Mouse (Mus musculus) stomach, embryonic 16.5 days (tissue): Measurements from ENCODE around the gene Esrra. TPM values are rescaled to one million over a fixed set of nuclear protein-coding genes. Genes with fewer than 3 reads are reported as not detected.
"Not testable (repeated sequence)": the region's sequence is repeated elsewhere in the genome, so short reads cannot be mapped to it uniquely, and the experiment has no call there.

ENCODE experiments used
- ATAC-seq: fragments of 200-750 bp; cut with Nextera tagmentation; 2 replicates; pipeline ENCODE4 v1.8.0; 2017; ENCODE audit warnings: moderate number of reproducible peaks, moderate TSS enrichment; ENCODE audit not compliant: insufficient read depth, low FRiP score
- H3K27ac ChIP-seq: fragments of 300-500 bp; sonication (generic); 2 replicates; pipeline ENCODE4 v1.5.1; 2014; ENCODE audit warnings: low read length
- H3K27me3 ChIP-seq: fragments of 300-500 bp; sonication (generic); 2 replicates; pipeline ENCODE4 v1.6.1; 2014; ENCODE audit warnings: low read length, control low read depth, mixed read lengths; ENCODE audit not compliant: control insufficient read depth, insufficient read depth
- H3K36me3 ChIP-seq: fragments of 300-500 bp; sonication (generic); 2 replicates; pipeline ENCODE4 v1.6.1; 2014; ENCODE audit warnings: low read length; ENCODE audit not compliant: control insufficient read depth, insufficient read depth
- H3K4me1 ChIP-seq: fragments of 300-500 bp; sonication (generic); 2 replicates; pipeline ENCODE4 v1.6.1; 2014; ENCODE audit warnings: low read length, control low read depth, mixed read lengths; ENCODE audit not compliant: control insufficient read depth, insufficient read depth
- H3K4me2 ChIP-seq: fragments of 300-500 bp; sonication (generic); 2 replicates; pipeline ENCODE4 v1.6.1; 2014; ENCODE audit warnings: low read depth, low read length, mixed read lengths
- H3K4me3 ChIP-seq: fragments of 300-500 bp; sonication (generic); replicated peaks from 2 replicates; pipeline ENCODE4 v1.5.1; 2014; ENCODE audit warnings: mild to moderate bottlenecking, low read length
- H3K9ac ChIP-seq: fragments of 300-500 bp; sonication (generic); 2 replicates; pipeline ENCODE4 v1.6.1; 2014; ENCODE audit warnings: low read length
- H3K9me3 ChIP-seq: fragments of 300-500 bp; sonication (generic); replicated peaks from 2 replicates; pipeline ENCODE4 v1.6.1; 2016; ENCODE audit warnings: low read length, control low read depth; ENCODE audit not compliant: control insufficient read depth
- WGBS: fragments of 180-500 bp; shearing (Covaris S2); extraction: QIAGEN DNeasy Blood & Tissue Kit; methylation state at CpG from one replicate; pipeline ENCODE4 v1.1.7; 2014; 5-methylcytosine and 5-hydroxymethylcytosine counted together
- polyA plus RNA-seq: library from polyadenylated mRNA; unstranded; fragments of >200 nt; fragmentation: Nextera tagmentation; extraction: Ambion mirVana; gene quantifications from 2 replicates; pipeline ENCODE4 v1.2.1, GENCODE M21; 2015

Gene Esrra
- polyA plus RNA-seq, 1 experiment from 2014 or later, result 17.8 TPM

DNA sequence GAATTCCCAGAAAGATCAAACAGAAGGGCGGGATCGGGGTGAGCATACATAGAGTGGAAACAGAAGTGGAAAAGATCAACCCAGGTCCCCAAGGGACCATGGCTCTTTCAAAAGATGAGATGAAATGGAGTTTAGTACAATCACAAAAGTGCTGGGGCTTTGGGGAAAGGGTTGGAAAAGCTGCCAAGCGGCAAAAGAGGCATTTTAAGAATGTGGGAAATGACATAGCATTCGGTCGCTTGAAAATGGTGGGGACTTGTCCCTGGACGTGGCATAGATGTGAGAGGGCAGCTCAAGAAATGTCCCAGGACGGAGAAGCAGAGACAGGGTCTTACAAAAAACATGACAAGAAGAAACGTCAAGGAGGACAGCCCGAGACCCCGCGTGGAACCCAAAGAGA is 12.6 kb downstream of the Esrra start:
- Histone ChIP-seq H3K36me3 (peaks cover 3% of the 10 kb centered on the region; the same call in 1 of the 2 replicates), H3K27me3 (no peaks in the 10 kb centered on the region), H3K4me1 (peaks cover 24% of the 10 kb centered on the region), H3K4me3 (peak overlapping the region; percentile 72), H3K9me3 (no peaks in the 10 kb centered on the region), H3K4me2 (peak overlapping the region; percentile 83), H3K9ac (peak overlapping the region; percentile 87), H3K27ac (peak overlapping the region; percentile 100)
- no peak for ATAC-seq
- 7% methylated on average over 11 of the region's 11 CpGs for WGBS

- WGBS, result 77% methylated on average over 7 of the region's 7 CpGs
- no peak for ATAC-seq
- H3K4me2 ChIP-seq, result peak overlapping the region; percentile 83
- peak overlapping the region; percentile 72 for H3K4me3 ChIP-seq
- H3K27ac ChIP-seq, result no peak overlapping the region
- no peaks in the 10 kb centered on the region for H3K27me3 ChIP-seq
- H3K4me1 ChIP-seq, result peaks cover 24% of the 10 kb centered on the region
- 0 out of 2 replicates have a peak, but pooled peaks cover 3% of the 10 kb centered on the region for H3K36me3 ChIP-seq
- peak overlapping the region; percentile 87 for H3K9ac ChIP-seq
- H3K9me3 ChIP-seq, result no peaks in the 10 kb centered on the region
Observed at GRCm38 (mm10) chr19:6907811-6908540, 13.6 kb downstream of the Esrra start.

- ATAC-seq, result no peak
- H3K36me3 ChIP-seq, result 0 out of 2 replicates have a peak, but pooled peaks cover 3% of the 10 kb centered on the region
- no peak overlapping the region for H3K9ac ChIP-seq
- no peak overlapping the region for H3K27ac ChIP-seq
- no peak overlapping the region for H3K4me3 ChIP-seq
- peaks cover 24% of the 10 kb centered on the region for H3K4me1 ChIP-seq
- H3K4me2 ChIP-seq, result no peak overlapping the region; the same call in 1 of the 2 replicates
- WGBS, result 88% methylated on average over 8 of the region's 8 CpGs
- H3K9me3 ChIP-seq, result no peaks in the 10 kb centered on the region
- no peaks in the 10 kb centered on the region for H3K27me3 ChIP-seq
Observed at GRCm38 (mm10) chr19:6907094-6907493, 14.5 kb downstream of the Esrra start.

- 74% methylated on average over 3 of the region's 3 CpGs for WGBS
- Histone ChIP-seq H3K27me3 (no peaks in the 10 kb centered on the region), H3K36me3 (0 out of 2 replicates have a peak, but pooled peaks cover 3% of the 10 kb centered on the region), H3K27ac (no peak overlapping the region), H3K9me3 (no peaks in the 10 kb centered on the region), H3K4me2 (no peak overlapping the region), H3K9ac (no peak overlapping the region), H3K4me1 (peaks cover 21% of the 10 kb centered on the region), H3K4me3 (no peak overlapping the region)
- no peak for ATAC-seq
Observed at GRCm38 (mm10) chr19:6906199-6906598, 15.4 kb downstream of the Esrra start.

DNA sequence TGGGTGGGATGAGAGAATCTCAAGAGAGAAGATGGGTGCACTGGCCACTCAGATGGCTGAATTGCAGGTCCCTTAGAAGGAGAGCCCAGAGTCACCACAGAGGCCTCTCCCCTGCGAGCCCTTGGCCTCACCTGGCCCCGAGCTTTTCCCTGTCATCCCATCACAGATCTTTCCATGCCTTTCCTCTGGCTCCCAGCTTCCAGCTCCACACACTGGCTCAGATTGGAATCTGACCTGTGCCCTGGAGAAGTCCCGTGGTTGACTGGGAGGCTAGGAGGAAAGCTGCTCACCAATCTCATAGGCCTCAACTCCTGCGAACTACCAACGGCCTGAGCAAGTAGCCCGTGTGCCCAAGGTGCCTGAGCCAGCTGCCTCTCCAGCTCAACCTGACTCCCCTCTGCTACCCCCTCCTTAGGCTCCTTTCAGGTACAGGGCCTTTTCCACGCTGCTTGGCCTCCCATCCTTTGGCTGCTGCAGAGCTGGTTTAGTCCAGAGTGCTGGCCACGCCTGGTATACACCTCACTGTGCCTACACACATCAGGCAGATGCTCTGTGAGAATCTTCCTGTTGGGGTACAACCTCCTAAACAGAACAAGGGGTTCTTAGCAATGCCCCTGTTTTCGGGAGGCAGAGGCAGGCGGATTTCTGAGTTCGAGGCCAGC is 16.0 kb downstream of the Esrra start:
- H3K4me2 ChIP-seq, result no peak overlapping the region
- H3K4me1 ChIP-seq, result peaks cover 17% of the 10 kb centered on the region
- no peak for ATAC-seq
- H3K9ac ChIP-seq, result no peak overlapping the region
- H3K4me3 ChIP-seq, result no peak overlapping the region
- H3K27ac ChIP-seq, result no peak overlapping the region
- H3K36me3 ChIP-seq, result 0 out of 2 replicates have a peak, but pooled peaks cover 3% of the 10 kb centered on the region
- no peaks in the 10 kb centered on the region for H3K9me3 ChIP-seq
- H3K27me3 ChIP-seq, result no peaks in the 10 kb centered on the region
- WGBS, result 90% methylated on average over 11 of the region's 11 CpGs

DNA sequence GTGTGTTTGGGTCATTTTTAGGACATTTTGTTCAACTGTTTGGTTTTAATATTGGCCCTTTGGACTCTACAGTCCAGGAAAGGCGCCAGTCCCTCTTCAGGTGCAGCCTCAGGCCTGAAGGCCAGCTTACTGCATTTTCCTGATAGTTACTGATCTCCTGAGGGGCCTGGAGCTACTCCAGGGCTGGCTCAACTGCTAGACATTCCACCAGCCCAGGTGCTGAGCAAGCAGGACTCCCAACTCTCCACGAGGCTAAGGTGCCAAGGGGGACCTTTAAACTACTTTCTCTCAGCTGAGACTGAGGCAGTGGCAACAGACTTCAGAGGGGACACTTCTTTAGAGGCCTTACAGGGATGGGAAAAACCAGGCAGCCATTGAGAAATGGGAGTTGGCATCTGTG is 16.8 kb downstream of the Esrra start:
- peaks cover 17% of the 10 kb centered on the region for H3K4me1 ChIP-seq
- no peak overlapping the region for H3K9ac ChIP-seq
- H3K27me3 ChIP-seq, result no peaks in the 10 kb centered on the region
- no peak overlapping the region for H3K4me3 ChIP-seq
- H3K36me3 ChIP-seq, result 0 out of 2 replicates have a peak, but pooled peaks cover 3% of the 10 kb centered on the region
- H3K4me2 ChIP-seq, result no peak overlapping the region
- no peak overlapping the region for H3K27ac ChIP-seq
- H3K9me3 ChIP-seq, result no peaks in the 10 kb centered on the region
- ATAC-seq, result no peak
- whole genome bisulfite sequencing, result 74% methylated on average over 2 of the region's 2 CpGs

GRCm38 (mm10) chr19:6903031-6903430 is 18.6 kb downstream of the Esrra start:
- Histone ChIP-seq H3K27me3 (no peaks in the 10 kb centered on the region), H3K9me3 (no peaks in the 10 kb centered on the region), H3K4me2 (no peak overlapping the region), H3K4me1 (peaks cover 7% of the 10 kb centered on the region), H3K36me3 (0 out of 2 replicates have a peak, but pooled peaks cover 3% of the 10 kb centered on the region), H3K4me3 (no peak overlapping the region), H3K9ac (no peak overlapping the region), H3K27ac (no peak overlapping the region)
- ATAC-seq, result no peak
- 92% methylated on average over 1 of the region's 1 CpGs for WGBS

DNA sequence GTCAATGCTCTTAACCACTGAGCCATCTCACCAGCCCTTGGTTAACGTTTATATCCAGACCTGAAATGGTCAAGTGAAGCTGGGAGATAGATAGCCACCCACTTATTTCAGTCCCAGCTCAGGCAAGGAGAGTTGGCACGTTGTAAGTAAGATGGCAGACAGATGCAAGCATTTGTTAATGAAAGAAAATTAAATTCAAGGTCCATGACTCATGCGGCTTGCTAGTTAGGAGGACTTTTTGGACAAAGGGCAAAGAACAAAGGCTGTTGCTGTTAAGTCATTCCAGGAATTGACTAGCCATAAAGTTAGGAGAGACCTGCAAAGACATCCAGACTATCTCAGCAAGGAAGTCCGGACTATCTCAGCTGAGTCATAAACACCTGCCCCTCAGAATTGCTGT is 22.0 kb downstream of the Esrra start:
- Histone ChIP-seq H3K9ac (no peak overlapping the region), H3K4me3 (no peak overlapping the region), H3K27ac (no peak overlapping the region), H3K4me1 (no peaks in the 10 kb centered on the region), H3K4me2 (no peak overlapping the region), H3K36me3 (no peaks in the 10 kb centered on the region), H3K9me3 (no peaks in the 10 kb centered on the region), H3K27me3 (no peaks in the 10 kb centered on the region)
- 78% methylated on average over 4 of the region's 4 CpGs for WGBS
- ATAC-seq, result no peak

- H3K4me3 ChIP-seq, ATAC-seq, H3K36me3 ChIP-seq, H3K27ac ChIP-seq, H3K27me3 ChIP-seq, H3K4me1 ChIP-seq, H3K9ac ChIP-seq, H3K9me3 ChIP-seq, H3K4me2 ChIP-seq: not testable (repeated sequence)
- 85% methylated on average over 18 of the region's 18 CpGs for WGBS
Observed at GRCm38 (mm10) chr19:6895608-6896305, 25.9 kb downstream of the Esrra start.
